Mouse (Mus musculus) fibroblast of lung, adult 2 months (primary cell): Measurements from ENCODE around the gene Tomm70a.

Experiments used
- DNase-seq: peaks from one replicate; pipeline ENCODE4 v3.0.0-alpha.2; 2011; ENCODE audit warnings: low read depth

The Tomm70a gene

GRCm38 (mm10) chr16:57120913-57121815 lies at the start of gene Tomm70a:
Gene Tomm70a, plus strand, starts transcription at chr16:57121703.
- peak; percentile 93 for DNase-seq

GRCm38 (mm10) chr16:57075986-57076385 lies 45.5 kb upstream of the Tomm70a start:
- DNase-seq: no peak

DNA sequence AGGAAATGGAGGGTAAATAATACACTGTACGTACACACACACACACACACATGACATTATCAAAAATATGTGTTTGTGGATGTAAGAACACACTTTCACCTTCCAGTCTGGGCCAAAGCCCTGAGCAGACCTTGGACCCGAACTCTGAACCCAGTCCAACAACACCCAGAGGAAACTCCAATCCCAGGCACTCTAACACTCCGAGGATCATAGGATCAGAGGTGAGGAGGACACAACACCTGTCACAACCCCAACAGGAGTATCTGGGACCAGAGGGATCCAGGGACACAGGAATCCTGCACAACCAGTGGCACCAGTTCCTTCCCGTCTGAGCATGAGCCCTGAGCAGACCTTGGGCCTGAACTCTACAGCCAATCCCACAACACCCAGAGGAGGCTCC lies 41.9 kb upstream of the Tomm70a start:
- no peak for DNase-seq

DNA sequence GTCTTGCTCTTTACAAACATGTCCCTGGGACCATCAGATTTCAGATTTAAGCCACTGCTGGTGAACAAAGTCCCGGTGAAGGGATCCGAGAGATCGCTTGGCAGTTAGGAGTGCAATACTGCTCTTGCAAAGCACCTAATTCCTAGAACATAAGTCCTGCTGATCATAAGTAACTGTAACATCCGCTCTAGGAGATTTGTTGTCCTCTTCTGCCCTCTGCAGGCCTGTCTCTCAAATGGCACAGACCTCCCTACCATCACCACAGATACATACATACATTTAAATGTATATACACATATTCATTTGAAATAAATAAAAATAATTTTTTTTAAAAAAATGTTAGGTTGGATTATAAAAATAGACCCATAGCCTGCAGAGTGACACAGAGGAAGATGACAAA lies 29.0 kb upstream of the Tomm70a start:
- DNase-seq: peak; percentile 27

DNA sequence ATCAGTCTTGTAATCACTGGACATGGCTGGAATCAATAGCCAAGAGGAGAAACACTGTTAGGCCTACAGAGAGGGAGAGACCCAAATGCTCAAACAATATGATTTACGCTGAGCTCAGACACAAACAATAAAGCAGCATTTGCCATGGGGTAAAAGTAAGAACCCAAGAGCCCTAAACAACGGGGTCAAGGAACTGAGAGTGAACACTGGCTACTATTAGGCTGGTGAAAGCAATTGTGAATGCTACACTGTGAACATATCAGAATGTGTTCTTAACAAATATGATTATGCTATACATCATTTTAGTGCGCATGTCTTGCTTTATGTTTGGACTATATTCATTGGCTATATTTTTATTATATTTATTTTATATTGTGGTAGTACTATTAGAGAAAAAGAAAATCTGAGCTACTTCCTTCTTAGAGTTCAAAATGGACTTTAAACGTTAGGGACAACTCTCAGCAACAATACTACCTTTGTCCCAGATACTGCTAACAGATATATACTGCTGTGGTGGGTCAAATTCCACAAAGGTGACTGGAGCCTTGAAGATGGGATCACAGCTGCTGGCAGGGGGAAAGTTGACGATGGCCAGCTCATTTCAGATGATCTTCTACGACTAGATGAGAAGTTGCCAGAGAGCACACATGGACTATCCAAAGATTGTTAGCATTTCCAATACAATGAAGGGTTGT lies 28.4 kb upstream of the Tomm70a start:
- DNase-seq: no peak

DNA sequence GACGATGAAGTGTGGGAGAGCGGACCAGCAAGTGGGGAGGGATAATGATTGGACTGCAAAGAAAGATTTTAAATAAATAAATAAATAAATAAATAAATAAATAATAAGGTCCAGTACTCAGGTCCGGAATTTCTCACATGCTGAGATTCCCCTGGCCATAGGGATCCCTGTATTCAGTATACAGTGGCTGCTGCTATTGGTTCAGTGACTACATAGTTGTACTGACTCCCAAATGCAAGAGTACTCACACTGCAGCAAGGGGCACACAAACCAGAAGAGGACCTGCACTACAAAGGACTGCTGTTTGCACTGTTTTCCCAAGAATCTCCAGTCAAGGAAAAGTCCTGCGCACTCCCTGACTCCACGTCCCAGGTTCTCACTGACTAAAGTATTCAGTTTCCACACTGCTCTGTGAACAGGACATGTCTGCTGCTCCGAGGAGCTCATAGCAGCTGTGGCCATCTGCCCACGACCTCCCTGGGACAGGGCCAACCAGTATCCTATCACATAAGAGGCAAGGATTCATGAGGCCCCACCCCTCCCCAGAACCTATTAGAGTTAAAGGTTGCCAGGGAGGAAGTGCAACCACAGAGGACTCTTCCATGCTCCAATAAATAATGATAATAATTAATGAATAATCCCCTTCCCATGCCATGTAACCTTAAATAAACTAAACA lies 22.9 kb upstream of the Tomm70a start:
- DNase-seq: no peak

GRCm38 (mm10) chr16:57099572-57100237 lies 21.8 kb upstream of the Tomm70a start:
- DNase-seq: no peak

- no peak for DNase-seq
Measured at GRCm38 (mm10) chr16:57101174-57101573, 20.3 kb upstream of the Tomm70a start.

GRCm38 (mm10) chr16:57106185-57106960 lies 15.1 kb upstream of the Tomm70a start:
- no peak for DNase-seq

DNA sequence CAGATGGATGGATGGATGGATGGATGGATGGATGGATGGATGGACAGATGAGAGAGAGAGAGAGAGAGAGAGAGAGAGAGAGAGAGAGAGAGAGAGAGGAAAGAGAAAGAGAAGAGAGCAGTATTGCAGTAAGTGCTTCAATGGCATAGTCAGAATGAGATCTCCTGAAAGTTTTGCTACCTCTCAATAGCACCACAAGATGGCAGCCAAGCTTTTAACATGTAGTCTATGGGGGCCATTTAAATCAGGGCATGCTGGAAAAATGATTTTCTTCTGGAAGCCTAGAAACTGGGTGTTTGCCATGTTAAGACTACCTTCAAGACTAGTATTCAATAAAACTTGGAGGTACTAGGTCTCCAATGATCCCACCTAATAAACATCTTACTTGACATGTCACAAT lies 5.4 kb upstream of the Tomm70a start:
- DNase-seq: peak; percentile 11

DNA sequence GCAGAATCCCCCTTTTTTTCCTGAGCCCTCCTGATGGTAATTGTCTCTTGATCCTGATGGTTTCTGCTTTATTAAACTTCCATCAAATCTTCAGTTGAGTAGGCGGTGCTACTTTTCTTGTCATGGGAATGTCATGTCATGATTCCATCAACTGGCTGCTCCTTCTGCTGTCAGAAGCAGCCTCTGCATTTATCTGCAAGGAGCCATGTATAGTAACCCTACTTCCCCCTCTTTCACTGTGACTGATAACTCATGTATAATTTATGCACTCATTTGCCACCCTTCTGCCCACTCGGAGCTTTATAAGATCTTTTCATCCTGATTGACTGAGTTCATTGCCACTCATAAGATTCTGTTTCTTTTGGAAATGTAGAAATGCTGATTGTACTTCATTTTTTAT lies 3.9 kb upstream of the Tomm70a start:
- no peak for DNase-seq

DNA sequence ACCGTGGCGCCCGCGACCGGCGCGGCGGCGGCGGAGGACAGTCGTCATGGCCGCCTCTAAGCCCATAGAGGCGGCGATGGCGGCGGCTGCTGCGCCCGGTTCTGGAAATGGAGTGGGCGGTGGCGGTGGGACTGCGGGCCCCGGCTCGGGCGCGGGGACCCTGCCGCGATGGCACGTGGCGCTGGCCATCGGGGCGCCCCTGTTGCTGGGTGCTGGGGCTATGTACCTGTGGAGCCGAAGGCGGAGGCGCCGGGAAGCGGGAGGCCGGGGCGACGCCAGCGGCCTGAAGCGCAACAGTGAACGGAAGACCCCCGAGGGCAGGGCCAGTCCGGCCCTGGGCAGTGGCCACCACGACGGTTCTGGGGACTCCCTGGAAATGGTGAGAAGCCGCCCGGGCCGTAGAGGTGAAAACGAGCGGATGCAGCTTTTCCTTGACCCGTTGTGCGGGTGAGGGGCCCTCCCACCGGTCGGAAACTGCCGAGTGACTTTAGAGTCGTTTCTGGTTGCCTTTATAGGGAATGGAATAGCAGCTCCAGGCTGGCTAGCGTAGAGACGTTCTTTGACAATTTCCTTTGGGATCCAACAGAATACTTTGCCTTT lies 413 bp downstream of the Tomm70a start:
- DNase-seq: no peak

DNA sequence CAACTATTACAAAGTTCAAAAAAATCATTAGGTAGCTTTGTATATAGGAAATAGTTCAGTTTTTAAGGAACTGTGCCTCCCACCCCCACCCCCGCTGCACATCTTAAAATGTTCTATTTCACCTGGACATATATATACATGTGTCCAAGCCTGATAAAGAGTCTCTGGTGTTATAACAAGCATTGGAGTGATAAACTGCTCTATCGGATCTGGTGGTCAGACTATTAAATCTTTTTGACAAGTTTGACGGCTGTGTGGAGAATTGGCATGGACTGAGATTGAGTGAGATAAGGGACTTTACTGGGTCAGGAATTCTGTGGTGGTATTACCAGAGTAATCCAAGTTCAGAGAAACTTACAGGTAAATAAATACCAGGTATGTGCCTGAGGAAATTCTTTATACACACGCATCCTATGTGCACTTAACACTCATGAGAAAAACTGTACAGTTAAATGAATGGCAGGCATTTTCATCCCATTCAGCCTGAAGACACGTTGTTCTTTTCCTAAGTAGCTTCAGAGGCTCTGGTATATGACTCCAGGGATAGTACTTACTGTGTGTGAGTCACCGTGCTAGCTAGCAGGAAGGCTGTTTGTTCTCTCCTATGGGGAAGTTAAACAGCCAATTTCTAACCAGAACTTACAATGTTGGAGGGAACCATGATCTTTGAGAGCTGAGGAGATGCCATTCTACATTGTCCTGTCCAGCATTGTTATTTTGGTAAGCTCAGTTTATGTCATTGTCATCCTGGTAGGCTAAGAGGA lies 1.4 kb downstream of the Tomm70a start:
- DNase-seq: no peak

DNA sequence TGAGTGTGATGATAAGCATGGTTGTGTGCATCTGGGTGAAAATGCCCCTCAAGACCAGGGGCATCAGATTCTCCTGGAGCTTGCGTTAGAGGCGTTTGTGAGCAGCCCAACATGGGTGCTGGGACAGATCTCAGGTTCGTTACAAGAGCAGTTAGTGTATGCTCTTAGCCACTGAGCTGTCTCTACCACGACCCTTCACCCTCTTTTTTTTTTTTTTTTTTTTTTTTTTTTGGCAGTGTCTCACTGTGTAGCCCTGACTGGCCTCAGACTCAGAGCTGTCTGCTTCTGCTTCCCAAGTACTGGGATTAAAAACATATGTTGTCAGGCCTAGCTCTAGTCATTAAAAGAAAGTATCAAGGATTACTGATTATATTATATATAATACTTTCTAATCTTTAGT lies 4.8 kb downstream of the Tomm70a start:
- DNase-seq: no peak

DNA sequence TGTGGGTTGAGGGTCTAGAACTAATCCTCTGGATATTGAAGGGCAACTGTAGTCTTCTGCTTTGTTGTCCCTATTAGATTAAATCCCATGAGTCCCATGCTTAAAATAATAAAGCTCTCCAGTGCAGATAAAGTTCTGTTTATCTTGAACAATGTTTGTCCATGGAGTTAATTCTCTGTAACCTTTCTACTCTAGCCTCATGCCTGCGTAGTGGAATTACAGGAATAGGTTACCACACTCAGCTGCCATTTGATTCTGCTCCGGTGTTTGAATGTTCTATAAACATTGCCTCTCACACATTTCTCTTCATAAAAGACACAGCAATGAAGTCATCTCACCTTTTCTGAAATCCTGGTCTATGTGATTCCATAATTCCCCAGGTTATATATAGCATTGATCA lies 6.3 kb downstream of the Tomm70a start:
- no peak for DNase-seq

DNA sequence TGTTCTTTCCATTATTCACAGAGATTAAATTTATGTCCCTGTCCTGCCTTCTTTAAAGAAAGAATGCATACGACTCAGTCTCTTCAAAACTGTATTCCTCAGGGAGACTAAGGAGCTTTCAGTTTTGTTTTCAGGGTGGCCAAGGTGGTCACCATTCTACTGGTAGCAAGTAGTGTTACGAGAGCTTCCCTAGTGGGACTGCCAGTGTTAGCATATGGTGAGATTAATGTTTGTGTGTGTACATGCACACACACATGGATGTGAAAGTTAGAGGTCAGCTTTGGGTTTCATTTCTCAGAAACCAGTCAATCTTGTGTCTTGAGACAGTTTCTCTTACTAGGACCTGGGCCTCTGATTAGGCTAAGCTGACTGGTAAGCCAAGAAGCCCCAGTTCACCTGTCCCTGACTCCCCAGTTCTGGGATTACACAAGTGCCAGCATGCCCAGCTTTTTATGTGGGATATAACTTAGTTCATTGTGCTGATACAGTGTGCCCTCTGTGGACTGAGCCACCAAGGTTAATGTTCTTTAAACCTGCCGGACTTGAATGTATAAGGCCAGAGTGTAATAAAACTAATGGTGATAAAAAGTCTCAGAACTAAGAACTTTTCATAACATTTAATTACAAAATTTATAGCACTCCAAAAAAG lies 9.4 kb downstream of the Tomm70a start:
- no peak for DNase-seq

DNA sequence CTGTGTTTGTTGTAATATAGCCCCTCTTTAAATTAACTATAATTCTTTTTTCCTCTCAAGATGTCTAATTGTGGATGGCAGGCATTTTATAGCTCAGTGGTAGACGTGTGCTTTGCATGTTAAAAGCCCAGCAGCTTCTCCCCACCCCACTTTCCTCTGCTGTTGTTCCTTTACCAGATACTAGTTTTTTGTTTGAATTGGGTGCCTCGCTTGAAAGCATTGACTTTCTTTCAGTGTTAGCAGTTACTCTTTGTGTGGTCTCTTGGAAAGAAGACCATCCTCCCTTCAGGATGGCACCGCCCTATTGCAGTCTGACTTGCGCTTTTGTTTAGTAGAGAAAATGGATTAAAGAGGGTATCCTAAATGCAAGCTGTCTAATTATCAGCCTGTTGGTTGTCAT lies 10.0 kb downstream of the Tomm70a start:
- DNase-seq: no peak

DNA sequence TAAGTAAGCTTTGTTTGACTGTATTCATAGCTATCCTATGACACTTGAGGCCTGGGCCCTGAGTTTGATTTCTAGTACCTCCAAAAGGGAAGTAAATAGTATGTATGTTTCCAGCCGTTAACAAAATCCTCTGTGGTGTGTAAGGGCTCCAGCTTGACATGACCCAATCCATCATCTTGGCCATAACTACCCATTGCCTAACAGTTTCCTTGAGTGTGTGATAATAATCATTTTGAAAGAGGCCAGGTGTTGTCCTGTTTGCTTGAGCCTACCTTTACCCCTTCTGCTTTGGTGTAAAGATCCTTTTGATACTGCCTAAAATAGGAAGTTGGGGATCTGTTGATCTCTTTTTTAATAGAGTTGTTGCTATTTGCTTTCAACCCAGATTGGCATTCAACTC lies 10.8 kb downstream of the Tomm70a start:
- DNase-seq: no peak

GRCm38 (mm10) chr16:57133611-57134010 lies 12.1 kb downstream of the Tomm70a start:
- DNase-seq: no peak

GRCm38 (mm10) chr16:57144741-57145140 lies 23.2 kb downstream of the Tomm70a start:
- no peak for DNase-seq
